ENCODE assay signal across 27 mouse cellular contexts in genomic region chr8:71960483-71960882, GRCm38 (mm10). TPM values are rescaled to one million over a fixed set of nuclear protein-coding genes. Genes with fewer than 3 reads are reported as not detected.
"Had no signal": no experiment of that assay in that cellular context is flagged by ENCODE, and none has a peak within 500 bp of the region (broad histone marks: within the 10 kb centered on the region; RNA-seq: fewer than 3 reads in every experiment).

No protein-coding gene starts in this region.

- H3K4me3 ChIP-seq: limb, embryonic 12.5 days; limb, embryonic 15.5 days; lung, embryonic 15.5 days; megakaryocyte, embryonic 14.5 days; midbrain, embryonic 12.5 days; midbrain, embryonic 15.5 days; neural tube, embryonic 12.5 days; neural tube, embryonic 15.5 days; stomach, embryonic 15.5 days had no signal

- H3K27me3 ChIP-seq: limb, embryonic 12.5 days; limb, embryonic 15.5 days; lung, embryonic 15.5 days; megakaryocyte, embryonic 14.5 days; midbrain, embryonic 12.5 days; midbrain, embryonic 15.5 days; neural tube, embryonic 12.5 days; neural tube, embryonic 15.5 days; stomach, embryonic 15.5 days had no signal

- H3K27ac ChIP-seq: limb, embryonic 12.5 days; limb, embryonic 15.5 days; liver, embryonic 14.5 days; lung, embryonic 15.5 days; midbrain, embryonic 12.5 days; midbrain, embryonic 15.5 days; neural tube, embryonic 12.5 days; neural tube, embryonic 15.5 days; stomach, embryonic 15.5 days had no signal

- H3K9ac ChIP-seq: limb, embryonic 12.5 days; limb, embryonic 15.5 days; liver, embryonic 14.5 days; lung, embryonic 15.5 days; midbrain, embryonic 12.5 days; midbrain, embryonic 15.5 days; neural tube, embryonic 12.5 days; neural tube, embryonic 15.5 days; stomach, embryonic 15.5 days had no signal

- DNase-seq: kidney, adult 18-20 months; kidney, adult 9 months; kidney, postnatal 14 days; kidney, postnatal 4 days; left cerebral cortex, postnatal 4 days; lung, adult 18-20 months; lung, postnatal 10 days; lung, postnatal 36 days; retina, postnatal 1 day; right cerebral cortex, postnatal 25 days; spleen, adult 18-20 months; thymus, adult 18-20 months; thymus, postnatal 36 days had no signal

- ATAC-seq: midbrain, embryonic 15.5 days had no signal

- H3K4me2 ChIP-seq: limb, embryonic 12.5 days; limb, embryonic 15.5 days; lung, embryonic 15.5 days; midbrain, embryonic 12.5 days; midbrain, embryonic 15.5 days; neural tube, embryonic 12.5 days; neural tube, embryonic 15.5 days; stomach, embryonic 15.5 days had no signal

- H3K4me1 ChIP-seq: limb, embryonic 12.5 days; limb, embryonic 15.5 days; lung, embryonic 15.5 days; midbrain, embryonic 12.5 days; midbrain, embryonic 15.5 days; neural tube, embryonic 12.5 days; neural tube, embryonic 15.5 days; stomach, embryonic 15.5 days had no signal

- H3K9me3 ChIP-seq: limb, embryonic 15.5 days; lung, embryonic 15.5 days; midbrain, embryonic 15.5 days; neural tube, embryonic 15.5 days; stomach, embryonic 15.5 days had no signal

RNA-seq across cellular contexts. Expression of gene Cyp4f18, which starts 48.9 kb away (rescaled TPM):
- total RNA-seq: layer of hippocampus, adult 18-20 months; layer of hippocampus, postnatal 14 days; left cerebral cortex, adult 8-10 months; left cerebral cortex, postnatal 14 days had no signal
